Mouse (Mus musculus) cortical plate, adult 2 months (tissue): Measurements from ENCODE around the gene Pde10a.

Source experiments
- CTCF ChIP-seq: fragments of 200-500 bp; IDR thresholded peaks from 2 replicates; pipeline ENCODE4 v1.5.1; 2011; ENCODE audit warnings: mild to moderate bottlenecking, control low read depth, low read length; ENCODE audit not compliant: insufficient read depth; ENCODE audit errors: extremely low read depth
- POLR2A ChIP-seq: fragments of 200-500 bp; IDR thresholded peaks from 2 replicates; pipeline ENCODE4 v1.6.1; 2011; ENCODE audit warnings: mild to moderate bottlenecking, low read length, control low read depth; ENCODE audit not compliant: insufficient read depth; ENCODE audit errors: extremely low read depth

- TF ChIP-seq CTCF (no peak), POLR2A (no peak)
These were observed 290.2 kb downstream of the Pde10a start for GRCm38 (mm10) chr17:8815376-8815775.
